ENCODE assay signal across 8 mouse cellular contexts in the genomic region with DNA sequence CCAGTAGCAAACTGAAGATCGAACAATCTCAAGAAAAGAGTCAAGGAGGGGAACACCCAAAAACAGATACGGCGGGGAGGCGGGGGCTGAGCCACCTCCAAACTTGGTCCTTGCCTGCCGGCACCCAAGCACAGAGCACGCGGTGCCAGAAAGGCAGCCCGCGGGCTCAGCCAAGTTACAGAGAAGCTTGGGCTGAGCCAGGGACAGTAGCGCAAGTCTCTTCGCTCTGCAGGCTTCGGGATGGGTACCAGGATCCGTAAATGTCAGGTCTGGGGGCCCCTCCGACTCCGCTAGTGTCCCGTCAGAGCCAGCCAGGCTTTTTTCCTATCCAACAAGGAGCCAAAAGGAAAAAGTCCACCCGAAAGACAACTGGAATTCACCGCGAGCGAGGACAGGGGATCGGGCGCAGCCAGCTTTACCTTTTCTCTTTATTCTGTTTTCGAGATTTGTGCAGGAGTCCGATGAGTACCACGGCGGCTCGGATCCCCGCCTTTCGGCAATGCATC.
A peak's percentile ranks its signal among the peaks of the same experiment; 100 is the strongest.
DNase-seq lines count a peak whose midpoint lies in the region; ATAC-seq and TF ChIP-seq lines count a peak whose summit lies in the region.

No protein-coding gene starts in this region.

- H3K4me3 ChIP-seq in spleen, adult 2 months (ENCODE audit: extremely low read depth, insufficient read depth, insufficient read length) = peak overlapping the region; percentile 54
- peak overlapping the region; percentile 72 for H3K4me3 ChIP-seq in forebrain, embryonic 16.5 days (replicated peaks; ENCODE audit: low read length)
- peak overlapping the region; percentile 78 for H3K4me3 ChIP-seq in hindbrain, embryonic 16.5 days (ENCODE audit: low read length)

- peaks cover 4% of the 10 kb centered on the region for H3K4me1 ChIP-seq in spleen, adult 2 months (ENCODE audit: control insufficient read depth, insufficient read depth, insufficient read length)
- H3K4me1 ChIP-seq in forebrain, embryonic 16.5 days (replicated peaks; ENCODE audit: control insufficient read depth, insufficient read depth, low read length) = peaks cover 16% of the 10 kb centered on the region
- peaks cover 22% of the 10 kb centered on the region for H3K4me1 ChIP-seq in hindbrain, embryonic 16.5 days (ENCODE audit: control insufficient read depth, insufficient read depth, low read depth, low read length)

- 3% methylated on average over 29 of the region's 29 CpGs for WGBS in spleen, adult 2 months
- 1% methylated on average over 29 of the region's 29 CpGs for WGBS in forebrain, embryonic 16.5 days
- 1% methylated on average over 29 of the region's 29 CpGs for WGBS in hindbrain, embryonic 16.5 days

- TF ChIP-seq POLR2A in spleen, adult 2 months (IDR thresholded peaks at IDR 0.05; ENCODE audit: low read depth, low read length) = no peak

- H3K9me3 ChIP-seq in forebrain, embryonic 16.5 days (ENCODE audit: control insufficient read depth, low read length) = no peaks in the 10 kb centered on the region
- no peaks in the 10 kb centered on the region for H3K9me3 ChIP-seq in hindbrain, embryonic 16.5 days (ENCODE audit: control insufficient read depth, low read length)

- H3K9ac ChIP-seq in forebrain, embryonic 16.5 days (replicated peaks; ENCODE audit: low read depth, low read length) = peak overlapping the region; percentile 73
- peak overlapping the region; percentile 79 for H3K9ac ChIP-seq in hindbrain, embryonic 16.5 days (ENCODE audit: low read depth, low read length)

- TF ChIP-seq CTCF in spleen, adult 2 months (IDR thresholded peaks at IDR 0.05; ENCODE audit: extremely low read depth, insufficient read depth, insufficient read length, insufficient replicate concordance) = no peak

- peak overlapping the region; percentile 99 for H3K4me2 ChIP-seq in forebrain, embryonic 16.5 days (ENCODE audit: low read length)
- H3K4me2 ChIP-seq in hindbrain, embryonic 16.5 days (ENCODE audit: low read length) = peak overlapping the region; percentile 98

- ATAC-seq in forebrain, embryonic 16.5 days = peak; percentile 51
- ATAC-seq in hindbrain, embryonic 16.5 days = peak; percentile 40; the same call in 1 of the 2 replicates

- H3K36me3 ChIP-seq in spleen, adult 2 months (ENCODE audit: control insufficient read depth, insufficient read depth, low read length) = no peaks in the 10 kb centered on the region
- H3K36me3 ChIP-seq in forebrain, embryonic 16.5 days (ENCODE audit: control insufficient read depth, insufficient read depth) = no peaks in the 10 kb centered on the region
- H3K36me3 ChIP-seq in hindbrain, embryonic 16.5 days (ENCODE audit: control insufficient read depth, insufficient read depth, low read length) = no peaks in the 10 kb centered on the region

- H3K27me3 ChIP-seq in spleen, adult 2 months (ENCODE audit: control insufficient read depth, insufficient read depth, low read length) = peaks cover 8% of the 10 kb centered on the region
- peaks cover 8% of the 10 kb centered on the region for H3K27me3 ChIP-seq in forebrain, embryonic 16.5 days (replicated peaks; ENCODE audit: control insufficient read depth, insufficient read depth, low read length)
- peaks cover 6% of the 10 kb centered on the region; the same call in 1 of the 2 replicates for H3K27me3 ChIP-seq in hindbrain, embryonic 16.5 days (replicated peaks; ENCODE audit: control insufficient read depth, insufficient read depth, low read length)

- no peak overlapping the region for H3K27ac ChIP-seq in spleen, adult 2 months (ENCODE audit: insufficient read depth, low read length)
- no peak overlapping the region for H3K27ac ChIP-seq in forebrain, embryonic 16.5 days (ENCODE audit: low read length)
- H3K27ac ChIP-seq in hindbrain, embryonic 16.5 days (ENCODE audit: low read depth, low read length) = peak overlapping the region; percentile 29; the same call in 1 of the 2 replicates

- peak; percentile 35 to 53 for DNase-seq in cerebellum, adult 18-20 months
- DNase-seq in cerebellum, adult 9-10 months = no peak
- no peak for DNase-seq in spleen, adult 2 months (ENCODE audit: low read depth in 1 of 2, low spot score in 2 of 2)
- no peak for DNase-seq in spleen, postnatal 36 days (ENCODE audit: low spot score in 2 of 2)
- peak; percentile 17 for DNase-seq in lung, postnatal 14 days
- DNase-seq in thymus, postnatal 14 days = peak; percentile 32

Comparison
In these comparisons a context has a peak if more than half of its experiments do, and no peak if none do; other contexts are left out.
1. DNase-seq: peak in cerebellum, adult 18-20 months (2 of 2), lung, postnatal 14 days (single experiment) and thymus, postnatal 14 days (single experiment); none in cerebellum, adult 9-10 months (single experiment), spleen, adult 2 months (0 of 2) and spleen, postnatal 36 days (0 of 2).
2. Peak in every context shown above with its lines, with median percentiles within 50 percentile points of each other: H3K4me3 ChIP-seq.